Mouse (Mus musculus) yolk sac, embryonic 10.5 days (tissue): Measurements from ENCODE around the gene Ubox5.
"Not testable (repeated sequence)": the region's sequence is repeated elsewhere in the genome, so short reads cannot be mapped to it uniquely, and the experiment has no call there.

Source experiments
- DNase-seq: peaks from one replicate; pipeline ENCODE4 v3.0.0-alpha.2; 2017; ENCODE audit warnings: low spot score

Gene Ubox5

DNA sequence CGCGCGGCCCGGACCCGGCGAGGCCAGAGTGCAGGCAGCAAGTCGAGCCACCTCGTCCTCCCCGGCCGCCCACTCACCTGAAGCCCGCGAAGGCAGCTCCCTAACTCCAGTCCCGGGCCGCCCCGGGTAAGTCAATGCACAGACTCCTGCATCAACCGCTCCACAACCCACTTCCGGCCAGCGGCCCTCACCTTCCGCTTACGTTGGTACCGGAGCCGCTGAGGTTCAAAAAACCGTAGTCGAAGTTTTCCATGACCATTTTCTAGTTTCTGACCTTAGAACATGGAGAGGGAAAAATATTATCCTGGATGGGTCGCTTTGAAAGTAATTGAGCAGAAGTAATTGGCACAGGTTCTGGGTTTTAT, at the start of gene Ubox5, which contains the start of gene Fastkd5:
Gene Ubox5 (minus strand): TSS at position 200 of the 365 bp plus-strand sequence.
Gene Fastkd5 (minus strand): TSS at position 189 of the 365 bp plus-strand sequence.
- DNase-seq: peak; percentile 86

GRCm38 (mm10) chr2:130679154-130679553, 49.3 kb upstream of the Ubox5 start:
- DNase-seq: no peak

DNA sequence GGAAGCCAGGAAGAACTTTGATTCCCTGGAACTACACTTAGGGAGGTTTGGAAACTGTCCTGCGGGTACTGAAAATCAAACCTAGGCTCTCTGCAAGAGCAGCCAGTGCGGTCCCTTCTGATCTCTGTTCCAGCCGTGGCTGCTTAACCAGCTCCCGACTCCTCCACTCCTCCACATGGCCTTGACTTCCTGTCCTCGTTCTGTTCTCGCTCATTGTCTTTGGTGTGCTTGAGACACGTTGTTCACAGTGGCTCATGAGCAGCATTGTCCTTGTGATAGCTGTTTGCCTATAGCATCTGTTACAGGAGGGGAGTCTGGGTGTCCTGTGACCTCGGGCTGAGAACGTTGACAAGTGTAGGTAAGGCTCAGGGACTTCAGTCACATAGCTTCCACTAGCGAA, 47.4 kb upstream of the Ubox5 start:
- DNase-seq: no peak

DNA sequence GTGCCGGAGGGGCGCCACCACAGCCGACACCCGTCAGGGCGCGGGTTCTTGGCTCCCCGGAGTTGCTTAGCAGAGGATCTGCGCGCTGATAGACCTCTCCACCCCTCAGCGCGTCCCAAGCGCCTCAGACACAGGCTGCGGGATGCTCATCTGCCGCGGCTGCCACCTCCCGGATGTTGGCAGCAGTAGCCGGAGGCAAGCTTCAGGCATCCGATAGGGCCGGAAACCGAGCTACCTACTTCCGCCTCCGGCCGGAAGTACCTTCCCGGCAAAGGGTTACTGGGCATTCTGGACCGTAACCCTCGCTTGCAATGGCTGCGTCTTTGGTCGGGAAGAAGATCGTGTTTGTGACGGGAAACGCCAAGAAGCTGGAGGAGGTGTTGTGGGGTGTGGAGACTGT, 37.7 kb upstream of the Ubox5 start, which contains the start of gene Itpa:
Gene Itpa (plus strand): TSS at position 52 of the 400 bp plus-strand sequence.
- peak; percentile 85 for DNase-seq

GRCm38 (mm10) chr2:130664102-130664701, 34.4 kb upstream of the Ubox5 start, which contains the start of gene Ddrgk1:
Gene Ddrgk1 (minus strand): TSS chr2:130664659.
- peak; percentile 96 for DNase-seq

DNA sequence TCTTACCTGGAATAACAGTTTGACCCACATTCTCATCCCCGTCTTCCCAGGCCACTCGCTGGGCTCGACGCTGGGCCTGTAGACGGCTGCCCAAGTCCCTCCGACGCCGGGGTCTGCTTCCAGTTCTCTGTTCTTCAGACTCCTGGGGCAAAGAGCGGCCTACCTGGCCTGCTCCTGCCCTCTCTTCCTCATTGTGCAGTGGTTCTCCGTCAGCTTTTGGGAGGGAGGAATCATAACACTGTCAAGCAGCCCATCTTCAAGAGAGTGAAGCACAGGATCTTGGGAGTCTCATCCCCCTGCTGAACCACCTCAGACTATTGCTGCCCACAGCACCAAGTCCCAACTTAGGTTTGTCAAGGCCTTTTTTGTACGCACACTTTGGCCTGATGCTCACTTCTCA, 33.5 kb upstream of the Ubox5 start:
- DNase-seq: no peak

- DNase-seq: no peak
These were observed 28.7 kb upstream of the Ubox5 start for GRCm38 (mm10) chr2:130658530-130658929.

GRCm38 (mm10) chr2:130657541-130657940, 27.7 kb upstream of the Ubox5 start:
- no peak for DNase-seq

- no peak for DNase-seq
These were observed 26.7 kb upstream of the Ubox5 start for GRCm38 (mm10) chr2:130656536-130656935.

GRCm38 (mm10) chr2:130655660-130656339, 26.0 kb upstream of the Ubox5 start:
- DNase-seq: no peak

- DNase-seq: no peak
These were observed 23.9 kb upstream of the Ubox5 start for GRCm38 (mm10) chr2:130653760-130654159.

- DNase-seq: no peak
These were observed 23.5 kb upstream of the Ubox5 start for GRCm38 (mm10) chr2:130653303-130653702.

GRCm38 (mm10) chr2:130649028-130649427, 19.2 kb upstream of the Ubox5 start:
- DNase-seq: not testable (repeated sequence)

DNA sequence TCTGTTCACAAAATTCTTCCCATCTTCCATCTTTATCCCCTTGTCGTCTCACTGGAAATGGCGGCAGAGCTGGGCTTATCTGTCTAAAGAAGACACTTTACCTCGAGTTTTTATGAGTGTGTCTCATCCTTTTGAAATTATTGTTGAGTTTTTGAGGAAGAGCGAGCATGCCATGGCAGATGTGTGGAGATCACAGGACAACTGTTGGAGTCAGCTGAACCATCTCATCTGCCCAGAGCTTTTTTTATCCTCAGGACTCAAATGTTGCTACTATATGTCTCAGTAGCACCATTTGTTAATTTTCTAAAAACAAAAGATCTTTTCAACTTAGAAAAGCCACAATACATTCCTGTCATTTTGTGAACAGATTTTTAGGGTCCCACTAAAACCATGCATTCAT, 15.4 kb upstream of the Ubox5 start:
- DNase-seq: no peak

DNA sequence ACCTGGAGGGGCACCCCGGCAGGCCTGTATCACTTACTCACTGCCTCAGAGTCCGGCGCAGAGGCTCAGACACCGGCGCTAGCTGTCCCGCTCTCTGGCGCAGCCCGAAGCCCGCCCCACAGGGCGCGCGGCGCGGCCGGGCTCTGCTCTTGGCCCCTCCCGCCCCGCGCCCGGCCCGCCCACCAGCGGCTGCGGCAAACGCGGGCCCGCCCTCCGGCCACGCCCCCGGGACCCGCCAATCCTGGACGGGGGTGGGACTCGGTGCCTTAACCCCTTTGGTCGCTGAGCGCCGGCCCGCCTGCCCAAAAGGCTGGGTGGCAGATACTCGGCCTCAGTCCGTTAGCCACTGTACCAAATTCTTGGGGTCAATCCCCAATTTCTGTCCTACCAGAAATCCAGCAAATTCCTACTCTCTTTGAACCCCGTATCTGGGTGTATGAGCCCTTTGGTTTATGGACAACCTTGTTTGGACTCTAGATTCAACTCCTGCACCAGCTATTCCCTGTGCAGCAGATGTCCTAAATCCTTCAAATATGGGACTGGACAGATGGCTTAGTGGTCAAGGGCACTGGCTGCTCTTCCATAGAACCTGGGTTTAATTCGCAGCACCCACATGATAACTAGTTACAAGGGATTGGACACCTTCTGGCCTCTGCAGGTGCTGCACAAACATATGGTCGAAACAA, 13.0 kb upstream of the Ubox5 start, which contains the start of gene Lzts3:
Gene Lzts3 (minus strand): TSS at position 120 of the 686 bp plus-strand sequence.
- DNase-seq: peak; percentile 89

- no peak for DNase-seq
These were observed 12.4 kb upstream of the Ubox5 start for GRCm38 (mm10) chr2:130642197-130642660.

- no peak for DNase-seq
These were observed 11.7 kb upstream of the Ubox5 start for GRCm38 (mm10) chr2:130641351-130642025.

- no peak for DNase-seq
These were observed 9.4 kb upstream of the Ubox5 start for GRCm38 (mm10) chr2:130639276-130639675.

- DNase-seq: peak; percentile 77
These were observed 8.3 kb upstream of the Ubox5 start for GRCm38 (mm10) chr2:130638101-130638611.

- DNase-seq: no peak
These were observed 6.0 kb upstream of the Ubox5 start for GRCm38 (mm10) chr2:130635847-130636246.

- DNase-seq: no peak
These were observed 5.0 kb upstream of the Ubox5 start for GRCm38 (mm10) chr2:130634739-130635411.
